Mouse (Mus musculus) urinary bladder, adult 18-20 months (tissue): Measurements from ENCODE around the gene Cfd.

ENCODE experiments used
- DNase-seq, 2 experiments: peaks; one replicate each; pipeline ENCODE4 v3.0.0; 2022; ENCODE audit warnings: low spot score in 2 of 2, mixed read lengths in 2 of 2

Gene Cfd

DNA sequence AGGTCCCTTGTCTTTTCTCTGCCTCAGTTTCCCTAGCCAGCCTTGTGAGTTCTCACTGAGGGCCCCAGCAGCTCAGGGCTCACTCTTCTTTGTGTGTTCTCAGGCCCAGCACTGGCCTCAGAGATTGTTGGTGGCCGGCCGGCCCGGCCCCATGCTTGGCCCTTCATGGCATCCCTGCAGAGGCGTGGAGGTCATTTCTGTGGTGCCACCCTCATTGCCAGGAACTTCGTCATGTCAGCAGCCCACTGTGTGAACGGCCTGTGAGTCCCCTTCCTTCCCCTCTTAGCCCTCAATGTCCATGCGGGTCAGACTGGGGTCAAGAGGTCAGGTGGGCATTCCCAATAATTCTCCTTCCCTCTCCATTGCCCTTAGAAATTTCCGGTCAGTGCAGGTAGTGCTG, 4.0 kb upstream of the Cfd start:
- DNase-seq = no peak

- DNase-seq = no peak
These were observed 1.3 kb upstream of the Cfd start for GRCm38 (mm10) chr10:79889386-79889785.

GRCm38 (mm10) chr10:79892451-79893118, 1.9 kb downstream of the Cfd start:
- DNase-seq = peak; percentile 40 to 58

DNA sequence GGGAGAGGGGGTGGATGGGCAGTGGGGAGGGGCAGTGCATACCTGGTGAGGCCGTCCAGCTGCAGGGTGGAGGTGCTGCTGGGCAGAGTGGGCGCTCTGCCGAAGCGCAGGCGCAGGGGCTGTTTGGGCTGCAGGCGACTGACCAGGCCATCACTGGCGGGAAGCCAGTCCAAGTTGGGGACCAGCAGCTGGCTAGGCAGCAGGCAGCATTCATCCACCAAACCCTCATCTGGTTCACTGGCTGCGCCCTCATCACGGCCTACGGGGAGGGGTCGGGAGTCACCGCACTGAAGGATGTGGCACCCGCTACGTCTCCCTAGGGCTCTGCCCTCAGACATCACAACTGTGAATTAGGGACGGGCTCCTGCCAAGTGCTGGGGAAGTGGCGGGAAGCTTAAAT, 5.7 kb downstream of the Cfd start:
- no peak for DNase-seq

- no peak for DNase-seq
These were observed 6.2 kb downstream of the Cfd start for GRCm38 (mm10) chr10:79896814-79897213.

GRCm38 (mm10) chr10:79897316-79898245, 6.9 kb downstream of the Cfd start:
- no peak for DNase-seq

- DNase-seq = no peak
These were observed 10.3 kb downstream of the Cfd start for GRCm38 (mm10) chr10:79900951-79901410.

DNA sequence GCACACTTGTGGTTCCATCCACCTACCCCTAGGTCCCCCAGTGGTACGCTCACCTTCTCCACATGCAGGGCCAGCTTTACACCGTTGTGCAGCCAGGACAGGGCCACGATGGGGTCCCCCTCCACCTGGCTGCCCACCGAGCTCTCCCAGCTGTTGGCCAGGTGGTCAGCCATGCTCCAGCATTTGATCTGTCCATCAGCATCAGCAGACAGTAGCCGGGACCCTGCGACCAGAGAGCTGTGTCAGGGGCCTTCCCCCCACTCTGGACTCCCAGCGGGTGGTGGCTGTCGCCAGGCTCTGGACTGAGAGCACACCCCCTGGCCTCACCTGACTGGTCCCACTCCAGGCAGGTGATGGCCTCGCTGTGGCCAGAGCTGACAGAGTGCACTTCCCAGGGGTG, 16.1 kb downstream of the Cfd start:
- DNase-seq = no peak

DNA sequence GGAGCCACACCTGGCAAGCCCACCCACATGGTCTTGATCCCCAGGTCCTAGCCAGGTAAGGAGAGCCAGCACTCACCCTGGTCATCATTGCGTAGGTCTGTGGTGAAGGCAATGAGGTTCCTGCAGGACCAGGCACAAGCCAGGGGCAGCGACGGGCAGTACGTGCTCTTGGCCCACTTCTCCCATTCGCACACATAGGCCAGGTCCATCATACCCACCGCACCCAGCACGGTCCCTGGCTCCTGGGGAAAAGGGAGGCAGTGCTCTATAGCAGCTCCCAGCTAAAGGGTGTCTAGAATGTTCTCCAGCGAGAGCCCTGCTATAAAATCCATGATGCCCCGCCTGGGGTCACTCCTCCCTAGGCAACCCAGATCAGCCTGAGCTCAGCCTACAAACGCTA, 16.8 kb downstream of the Cfd start:
- DNase-seq = no peak

DNA sequence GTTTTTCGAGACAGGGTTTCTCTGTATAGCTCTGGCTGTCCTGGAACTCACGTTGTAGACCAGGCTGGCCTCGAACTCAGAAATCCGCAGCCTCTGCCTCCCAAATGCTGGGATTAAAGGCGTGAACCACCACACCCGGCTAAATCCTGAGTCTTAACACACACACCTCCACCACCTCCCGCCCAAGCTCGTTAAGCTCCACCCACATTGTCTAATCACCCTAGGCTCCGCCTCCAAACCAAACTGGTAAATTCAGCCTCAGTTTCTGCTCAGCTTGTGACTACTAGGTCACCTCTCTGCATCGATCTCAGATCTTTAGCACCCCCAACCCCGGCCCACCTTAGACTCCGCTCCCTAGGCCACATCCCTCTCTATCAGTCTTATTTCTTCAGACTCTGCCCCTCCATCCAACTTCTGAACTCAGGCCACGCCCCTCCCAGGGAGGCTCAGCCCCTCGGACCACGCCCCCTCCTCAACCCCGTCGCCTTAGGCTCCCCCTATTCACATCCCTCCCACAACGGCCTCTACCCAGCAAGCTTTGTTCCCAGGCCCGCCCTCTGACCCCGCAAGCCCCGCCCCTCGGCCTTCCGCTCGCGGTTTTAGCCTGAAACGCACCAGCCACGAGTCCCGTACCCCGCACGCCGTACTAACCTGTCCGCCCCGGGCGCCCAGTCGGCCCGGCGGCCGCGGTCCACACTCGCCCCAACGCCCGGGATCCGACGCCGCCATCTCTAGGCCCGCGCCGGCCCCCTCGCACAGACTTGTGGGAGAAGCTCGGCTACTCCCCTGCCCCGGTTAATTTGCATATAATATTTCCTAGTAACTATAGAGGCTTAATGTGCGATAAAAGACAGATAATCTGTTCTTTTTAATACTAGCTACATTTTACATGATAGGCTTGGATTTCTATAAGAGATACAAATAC, 17.8 kb downstream of the Cfd start, which contains the start of gene Med16:
Med16 (minus strand) TSS at position 757 of the 925 bp plus-strand sequence.
- peak; percentile 95 to 97 for DNase-seq

DNA sequence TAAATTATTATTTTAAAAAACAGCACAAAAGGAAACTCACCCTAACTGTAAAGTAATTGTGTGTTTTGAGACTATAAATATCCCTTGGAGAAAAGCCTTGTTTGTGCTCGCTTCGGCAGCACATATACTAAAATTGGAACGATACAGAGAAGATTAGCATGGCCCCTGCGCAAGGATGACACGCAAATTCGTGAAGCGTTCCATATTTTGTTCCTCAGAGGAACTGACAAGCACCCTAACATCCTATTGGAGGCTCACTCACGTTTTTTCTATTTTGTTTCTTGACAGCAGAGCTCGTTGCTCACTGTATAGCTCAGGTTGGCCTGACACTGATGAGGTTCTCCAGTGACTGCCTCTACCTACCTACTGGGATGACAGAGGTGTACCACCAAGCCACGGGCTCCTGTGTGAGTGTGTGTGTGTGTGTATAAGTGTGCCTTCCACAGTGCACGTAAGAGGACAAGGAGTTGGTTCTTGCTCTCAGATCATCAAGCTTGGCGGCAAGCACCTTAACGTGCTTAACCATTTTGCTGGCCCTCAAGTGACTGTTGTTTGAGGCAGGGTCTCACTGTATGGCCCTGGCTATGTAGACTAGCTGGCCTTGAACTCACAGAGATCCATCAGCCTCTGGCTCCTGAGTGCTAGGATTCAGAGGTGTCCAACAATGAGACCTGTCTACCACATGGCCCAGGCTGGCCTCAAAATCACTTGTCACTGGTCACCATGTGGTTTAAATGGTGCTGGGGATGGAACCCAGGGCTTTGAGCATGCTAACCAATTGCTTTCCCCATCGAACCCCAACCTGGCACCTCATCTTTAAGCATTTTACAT, 18.7 kb downstream of the Cfd start:
- DNase-seq = no peak

DNA sequence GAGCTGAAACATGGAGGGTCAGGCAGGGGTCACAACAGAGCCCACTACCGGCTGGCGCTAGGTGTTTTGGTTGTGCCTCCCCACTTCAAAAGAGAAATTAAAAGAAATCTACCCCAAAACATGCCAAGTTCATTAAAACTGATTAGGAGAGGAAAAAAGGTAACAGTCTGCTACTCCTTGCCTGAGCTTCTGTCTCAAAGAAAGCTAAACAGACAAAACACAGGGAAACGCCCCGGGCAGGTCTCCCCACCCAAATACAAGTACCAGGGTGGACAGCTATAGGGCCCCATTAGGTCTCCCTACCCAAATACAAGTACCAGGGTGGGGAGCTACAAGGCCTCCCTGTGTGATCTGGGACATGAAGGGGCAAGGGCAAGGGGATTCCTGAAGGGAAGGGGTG, 19.9 kb downstream of the Cfd start, which contains the start of gene Gm26602:
Gm26602 (plus strand) TSS at position 301 of the 400 bp plus-strand sequence.
- no peak for DNase-seq

DNA sequence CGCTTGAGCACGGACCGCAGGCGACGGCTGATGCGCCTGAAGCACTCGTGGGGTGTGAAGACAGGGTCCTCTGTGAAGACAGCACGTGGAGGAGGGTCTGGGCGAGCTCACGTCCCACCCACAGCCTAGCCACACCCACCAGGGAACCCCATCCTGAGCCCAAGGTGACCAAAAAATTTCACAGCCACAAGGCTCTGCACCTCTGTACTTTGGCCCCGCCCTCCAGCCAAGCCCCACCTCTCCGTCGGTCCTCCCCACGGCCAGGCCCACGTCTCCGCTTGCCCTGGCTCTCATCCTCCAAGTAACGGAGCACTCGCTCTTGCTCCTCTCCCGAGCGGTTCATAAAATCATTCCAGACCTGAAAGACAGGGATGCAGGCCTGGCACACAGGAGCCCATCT, 21.8 kb downstream of the Cfd start:
- no peak for DNase-seq

GRCm38 (mm10) chr10:79914131-79914947, 23.7 kb downstream of the Cfd start:
- no peak for DNase-seq

- peak; percentile 39 to 55 for DNase-seq
These were observed 24.4 kb downstream of the Cfd start for GRCm38 (mm10) chr10:79914948-79915596.

- no peak for DNase-seq
These were observed 25.4 kb downstream of the Cfd start for GRCm38 (mm10) chr10:79916081-79916480.

- DNase-seq = peak; percentile 83 to 94
These were observed 26.3 kb downstream of the Cfd start, which contains the start of gene Kiss1r for GRCm38 (mm10) chr10:79916808-79917531. Gene Kiss1r, plus strand, starts transcription at chr10:79916971.

- DNase-seq = no peak
These were observed 27.0 kb downstream of the Cfd start for GRCm38 (mm10) chr10:79917532-79918100.
